Mouse (Mus musculus) hindbrain, embryonic 11.5 days (tissue): ENCODE data around the gene Gm10188. TPM values are rescaled to one million over a fixed set of nuclear protein-coding genes. Genes with fewer than 3 reads are reported as not detected.

ENCODE experiments used
- ATAC-seq: fragments of 200-750 bp; cut with Nextera tagmentation; 2 replicates; pipeline ENCODE4 v1.8.0; 2017; ENCODE audit warnings: mild to moderate bottlenecking, moderate TSS enrichment, moderate library complexity; ENCODE audit not compliant: low FRiP score
- DNase-seq: peaks from one replicate; pipeline ENCODE4 v3.0.0-alpha.2; 2015; ENCODE audit warnings: low spot score
- H3K27ac ChIP-seq: fragments of 300-500 bp; sonication (generic); 2 replicates; pipeline ENCODE4 v1.5.1; 2014; ENCODE audit warnings: mild to moderate bottlenecking, low read depth, low read length
- H3K27me3 ChIP-seq: fragments of 300-500 bp; sonication (generic); 2 replicates; pipeline ENCODE4 v1.6.1; 2014; ENCODE audit warnings: mild to moderate bottlenecking, low read length, moderate library complexity, mixed read lengths; ENCODE audit not compliant: control insufficient read depth, insufficient read depth
- H3K36me3 ChIP-seq: fragments of 300-500 bp; sonication (generic); 2 replicates; pipeline ENCODE4 v1.6.1; 2014; ENCODE audit warnings: mild to moderate bottlenecking, low read length, moderate library complexity, mixed read lengths; ENCODE audit not compliant: control insufficient read depth, insufficient read depth
- H3K4me1 ChIP-seq: fragments of 300-500 bp; sonication (generic); replicated peaks from 2 replicates; pipeline ENCODE4 v1.6.1; 2014; ENCODE audit warnings: low read length, mixed read lengths; ENCODE audit not compliant: control insufficient read depth, insufficient read depth
- H3K4me2 ChIP-seq: fragments of 300-500 bp; sonication (generic); replicated peaks from 2 replicates; pipeline ENCODE4 v1.6.1; 2014; ENCODE audit warnings: mild to moderate bottlenecking, low read depth, low read length
- H3K4me3 ChIP-seq: fragments of 300-500 bp; sonication (generic); 2 replicates; pipeline ENCODE4 v1.5.1; 2014; ENCODE audit warnings: low read depth, low read length
- H3K9ac ChIP-seq: fragments of 300-500 bp; sonication (generic); 2 replicates; pipeline ENCODE4 v1.6.1; 2014; ENCODE audit warnings: low read depth, low read length
- H3K9me3 ChIP-seq: fragments of 300-500 bp; sonication (generic); 2 replicates; pipeline ENCODE4 v1.6.1; 2016; ENCODE audit warnings: low read length; ENCODE audit not compliant: control insufficient read depth
- WGBS: fragments of 180-500 bp; shearing (Covaris S2); extraction: QIAGEN DNeasy Blood & Tissue Kit; methylation state at CpG from one replicate; pipeline ENCODE4 v1.1.7; 2014; 5-methylcytosine and 5-hydroxymethylcytosine counted together
- polyA plus RNA-seq: library from polyadenylated mRNA; unstranded; fragments of >200 nt; fragmentation: Nextera tagmentation; extraction: Ambion mirVana; gene quantifications from 2 replicates; pipeline ENCODE4 v1.2.1, GENCODE M21; 2014

The Gm10188 gene
- polyA plus RNA-seq, 1 experiment from 2014 or later: not detected

- Histone ChIP-seq H3K9me3 (no peaks in the 10 kb centered on the region), H3K4me3 (no peak overlapping the region), H3K27ac (no peak overlapping the region), H3K9ac (no peak overlapping the region), H3K36me3 (no peaks in the 10 kb centered on the region), H3K4me2 (no peak overlapping the region), H3K4me1 (no peaks in the 10 kb centered on the region), H3K27me3 (no peaks in the 10 kb centered on the region)
- WGBS: 73% methylated on average over 8 of the region's 8 CpGs
- DNase-seq: no peak
- ATAC-seq: no peak
These were observed 35.8 kb upstream of the Gm10188 start for GRCm38 (mm10) chr1:132265211-132265859.

GRCm38 (mm10) chr1:132264577-132264976 is 35.0 kb upstream of the Gm10188 start:
- no peak overlapping the region for H3K27ac ChIP-seq
- WGBS: 72% methylated on average over 7 of the region's 7 CpGs
- H3K9me3 ChIP-seq: no peaks in the 10 kb centered on the region
- H3K4me3 ChIP-seq: no peak overlapping the region
- no peak overlapping the region for H3K4me2 ChIP-seq
- H3K36me3 ChIP-seq: no peaks in the 10 kb centered on the region
- H3K27me3 ChIP-seq: no peaks in the 10 kb centered on the region
- H3K4me1 ChIP-seq: no peaks in the 10 kb centered on the region
- no peak overlapping the region for H3K9ac ChIP-seq
- DNase-seq (no peak), ATAC-seq (no peak)

GRCm38 (mm10) chr1:132263618-132264017 is 34.1 kb upstream of the Gm10188 start:
- no peak overlapping the region for H3K27ac ChIP-seq

GRCm38 (mm10) chr1:132261058-132261457 is 31.5 kb upstream of the Gm10188 start:
- no peaks in the 10 kb centered on the region for H3K36me3 ChIP-seq
- no peaks in the 10 kb centered on the region for H3K27me3 ChIP-seq
- no peaks in the 10 kb centered on the region for H3K4me1 ChIP-seq
- DNase-seq (no peak), ATAC-seq (no peak)
- H3K9me3 ChIP-seq: no peaks in the 10 kb centered on the region
- no peak overlapping the region for H3K9ac ChIP-seq
- H3K4me3 ChIP-seq: no peak overlapping the region
- 77% methylated on average over 5 of the region's 5 CpGs for WGBS
- H3K27ac ChIP-seq: no peak overlapping the region
- no peak overlapping the region for H3K4me2 ChIP-seq

More at GRCm38 (mm10) chr1:132263618-132264017, 34.1 kb upstream of the Gm10188 start:
- Histone ChIP-seq H3K9ac (no peak overlapping the region), H3K27me3 (no peaks in the 10 kb centered on the region), H3K4me3 (no peak overlapping the region), H3K4me2 (no peak overlapping the region), H3K9me3 (no peaks in the 10 kb centered on the region), H3K36me3 (no peaks in the 10 kb centered on the region), H3K4me1 (no peaks in the 10 kb centered on the region)
- ATAC-seq (no peak), DNase-seq (no peak)
- WGBS: 76% methylated on average over 4 of the region's 4 CpGs

DNA sequence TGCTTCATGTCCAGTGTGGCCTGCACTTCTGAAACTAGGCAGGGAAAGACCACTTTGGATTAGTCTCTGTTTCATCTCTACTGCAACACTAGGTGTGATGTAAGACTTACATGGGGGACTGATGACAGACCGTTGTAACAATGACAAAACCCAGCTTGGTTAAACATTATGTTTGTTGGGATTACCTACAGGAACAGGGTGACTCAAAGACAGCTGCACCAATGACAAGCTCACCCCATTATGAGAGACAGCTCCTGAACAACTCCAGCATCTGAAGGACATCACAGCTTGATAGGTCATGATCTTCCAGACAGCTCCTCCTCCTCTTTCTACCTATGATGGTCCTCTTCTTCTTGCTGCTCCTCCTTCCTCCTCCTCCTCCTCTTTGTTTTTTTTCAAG is 30.8 kb upstream of the Gm10188 start:
- H3K9ac ChIP-seq: no peak overlapping the region
- no peaks in the 10 kb centered on the region for H3K36me3 ChIP-seq
- no peak overlapping the region for H3K4me3 ChIP-seq
- WGBS: 100% methylated on average over 1 of the region's 1 CpGs
- DNase-seq: no peak
- ATAC-seq: no peak
- H3K4me2 ChIP-seq: no peak overlapping the region
- H3K27ac ChIP-seq: no peak overlapping the region
- no peaks in the 10 kb centered on the region for H3K27me3 ChIP-seq
- H3K4me1 ChIP-seq: no peaks in the 10 kb centered on the region
- H3K9me3 ChIP-seq: no peaks in the 10 kb centered on the region

DNA sequence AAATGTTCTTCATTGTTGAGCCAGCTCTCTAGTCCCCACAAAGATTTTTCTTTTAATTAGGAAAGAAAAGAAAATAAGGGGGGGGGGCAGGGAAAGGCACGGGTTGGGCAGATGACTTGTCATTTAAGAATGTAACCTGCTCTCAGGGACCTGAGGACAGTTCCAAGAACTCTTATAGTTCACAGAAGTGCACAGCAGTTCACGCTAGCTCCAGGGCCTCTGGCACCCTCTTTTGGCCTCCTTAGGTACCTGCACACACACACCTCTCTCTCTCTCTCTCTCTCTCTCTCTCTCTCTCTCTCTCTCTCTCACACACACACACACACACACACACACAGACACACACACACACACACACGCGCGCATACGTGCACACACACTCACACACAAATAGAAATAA is 24.9 kb upstream of the Gm10188 start:
- Histone ChIP-seq H3K9ac (no peak overlapping the region), H3K27me3 (no peaks in the 10 kb centered on the region), H3K4me1 (no peaks in the 10 kb centered on the region), H3K4me3 (no peak overlapping the region), H3K27ac (no peak overlapping the region), H3K36me3 (no peaks in the 10 kb centered on the region), H3K9me3 (no peaks in the 10 kb centered on the region), H3K4me2 (no peak overlapping the region)
- DNase-seq (no peak), ATAC-seq (no peak)
- 82% methylated on average over 6 of the region's 6 CpGs for WGBS

DNA sequence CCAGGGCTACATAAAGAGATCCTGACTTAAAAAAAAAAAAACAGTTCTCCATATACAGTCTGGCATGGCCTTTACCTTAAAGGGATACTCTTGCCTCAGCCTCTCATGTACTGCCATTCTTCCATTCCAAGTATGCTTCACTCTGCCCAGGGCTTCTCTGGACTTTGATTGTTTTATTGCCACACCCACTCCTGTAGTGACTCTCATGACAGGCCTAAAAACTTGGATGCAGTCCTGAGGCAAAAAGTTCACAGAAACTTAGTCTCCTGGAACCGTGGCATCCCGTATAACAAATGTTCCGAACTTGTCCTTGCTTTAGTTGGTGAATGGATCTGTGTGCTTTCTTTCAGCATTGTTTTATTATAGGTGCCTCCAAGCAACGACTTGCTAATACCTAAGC is 17.1 kb upstream of the Gm10188 start:
- DNase-seq (no peak), ATAC-seq (no peak)
- Histone ChIP-seq H3K4me2 (no peak overlapping the region), H3K36me3 (no peaks in the 10 kb centered on the region), H3K9ac (no peak overlapping the region), H3K4me3 (no peak overlapping the region), H3K27ac (no peak overlapping the region), H3K27me3 (no peaks in the 10 kb centered on the region), H3K4me1 (no peaks in the 10 kb centered on the region), H3K9me3 (no peaks in the 10 kb centered on the region)
- WGBS: 91% methylated on average over 4 of the region's 4 CpGs

DNA sequence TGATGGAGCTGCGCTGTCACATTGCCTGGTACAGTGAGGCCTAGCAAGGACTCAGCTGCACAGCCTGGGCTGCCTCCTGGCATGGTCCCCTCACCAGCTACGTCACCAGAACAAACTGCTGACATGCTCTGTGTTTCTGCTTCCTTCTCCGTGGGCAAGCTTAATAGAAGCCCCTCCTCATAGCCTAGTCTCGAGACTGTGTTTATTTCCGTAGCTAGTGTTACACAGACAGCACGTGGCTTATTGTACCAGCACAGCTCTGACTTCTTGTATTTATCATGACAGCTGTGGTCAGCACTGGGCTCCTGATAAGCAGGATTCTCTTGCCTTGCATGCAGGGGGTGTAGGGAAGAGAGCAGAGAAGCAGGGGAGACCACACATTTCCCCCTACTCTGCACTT is 16.6 kb upstream of the Gm10188 start:
- Histone ChIP-seq H3K4me3 (no peak overlapping the region), H3K27ac (no peak overlapping the region), H3K4me1 (no peaks in the 10 kb centered on the region), H3K9me3 (no peaks in the 10 kb centered on the region), H3K36me3 (no peaks in the 10 kb centered on the region), H3K9ac (no peak overlapping the region), H3K27me3 (no peaks in the 10 kb centered on the region), H3K4me2 (no peak overlapping the region)
- DNase-seq (no peak), ATAC-seq (no peak)
- WGBS: 81% methylated on average over 6 of the region's 6 CpGs

GRCm38 (mm10) chr1:132245010-132245409 is 15.4 kb upstream of the Gm10188 start:
- ATAC-seq: no peak
- H3K27me3 ChIP-seq: no peaks in the 10 kb centered on the region
- H3K9ac ChIP-seq: no peak overlapping the region
- DNase-seq: no peak
- no peak overlapping the region for H3K27ac ChIP-seq
- H3K9me3 ChIP-seq: no peaks in the 10 kb centered on the region
- H3K4me1 ChIP-seq: no peaks in the 10 kb centered on the region
- no peak overlapping the region for H3K4me2 ChIP-seq
- H3K36me3 ChIP-seq: no peaks in the 10 kb centered on the region
- H3K4me3 ChIP-seq: no peak overlapping the region
- WGBS: 75% methylated on average over 5 of the region's 5 CpGs
